In genomic region chr9:107565556-107565955, GRCm38 (mm10) we compare ENCODE assay signal across 7 mouse cellular contexts. TPM values are rescaled to one million over a fixed set of nuclear protein-coding genes. Genes with fewer than 3 reads are reported as not detected.
DNase-seq lines count a peak whose midpoint lies in the region; ATAC-seq and TF ChIP-seq lines count a peak whose summit lies in the region.
"Not testable (repeated sequence)": the region's sequence is repeated elsewhere in the genome, so short reads cannot be mapped to it uniquely, and the experiment has no call there.

No protein-coding gene starts in this region.

- not testable (repeated sequence) for H3K27ac ChIP-seq in embryonic facial prominence, embryonic 14.5 days (replicated peaks; ENCODE audit: low read depth, low read length); limb, embryonic 13.5 days; lung, embryonic 14.5 days (ENCODE audit: low read depth); neural tube, embryonic 12.5 days
- H3K27ac ChIP-seq in heart, embryonic 13.5 days (replicated peaks), result peak overlapping the region; percentile 83
- H3K27ac ChIP-seq in intestine, embryonic 16.5 days (ENCODE audit: low read length), result peak overlapping the region; percentile 13; the same call in 1 of the 2 replicates

- not testable (repeated sequence) for H3K9me3 ChIP-seq in embryonic facial prominence, embryonic 14.5 days (ENCODE audit: control insufficient read depth, low read length); heart, embryonic 13.5 days; intestine, embryonic 16.5 days (ENCODE audit: control insufficient read depth, low read length); limb, embryonic 13.5 days; lung, embryonic 14.5 days (ENCODE audit: low read depth, low read length); neural tube, embryonic 12.5 days

- H3K4me3 ChIP-seq in embryonic facial prominence, embryonic 14.5 days (ENCODE audit: low read depth, low read length), result 0 out of 2 replicates have a peak overlapping the region, but pooled peaks have one; percentile 1
- peak overlapping the region; percentile 8; the same call in 1 of the 2 replicates for H3K4me3 ChIP-seq in heart, embryonic 13.5 days
- not testable (repeated sequence) for H3K4me3 ChIP-seq in intestine, embryonic 16.5 days (ENCODE audit: low read length); limb, embryonic 13.5 days; neural tube, embryonic 12.5 days
- peak overlapping the region; percentile 11 for H3K4me3 ChIP-seq in lung, embryonic 14.5 days (ENCODE audit: low read depth, low read length)

- H3K27me3 ChIP-seq in embryonic facial prominence, embryonic 14.5 days (replicated peaks; ENCODE audit: control insufficient read depth, insufficient read depth, low read length); heart, embryonic 13.5 days (replicated peaks); intestine, embryonic 16.5 days (replicated peaks; ENCODE audit: control insufficient read depth, insufficient read depth, low read length); limb, embryonic 13.5 days; lung, embryonic 14.5 days (ENCODE audit: insufficient read depth, low read length); neural tube, embryonic 12.5 days (replicated peaks): not testable (repeated sequence)

- DNase-seq in ES-CJ7 (ENCODE audit: low read depth, low spot score), result peak; percentile 48
- DNase-seq in embryonic facial prominence, embryonic 14.5 days (ENCODE audit: low spot score); lung, embryonic 14.5 days: not testable (repeated sequence)

- peaks cover 25% of the 10 kb centered on the region for H3K4me1 ChIP-seq in embryonic facial prominence, embryonic 14.5 days (ENCODE audit: control insufficient read depth, insufficient read depth, low read length)
- H3K4me1 ChIP-seq in heart, embryonic 13.5 days, result peaks cover 59% of the 10 kb centered on the region
- H3K4me1 ChIP-seq in intestine, embryonic 16.5 days (ENCODE audit: control insufficient read depth, insufficient read depth, low read length), result peaks cover 38% of the 10 kb centered on the region
- H3K4me1 ChIP-seq in limb, embryonic 13.5 days, result peaks cover 48% of the 10 kb centered on the region
- H3K4me1 ChIP-seq in lung, embryonic 14.5 days (ENCODE audit: insufficient read depth), result peaks cover 18% of the 10 kb centered on the region
- peaks cover 40% of the 10 kb centered on the region for H3K4me1 ChIP-seq in neural tube, embryonic 12.5 days

- not testable (repeated sequence) for H3K9ac ChIP-seq in embryonic facial prominence, embryonic 14.5 days (ENCODE audit: low read depth, low read length); limb, embryonic 13.5 days; lung, embryonic 14.5 days; neural tube, embryonic 12.5 days
- peak overlapping the region; percentile 42; the same call in 1 of the 2 replicates for H3K9ac ChIP-seq in heart, embryonic 13.5 days
- peak overlapping the region; percentile 27; the same call in 1 of the 2 replicates for H3K9ac ChIP-seq in intestine, embryonic 16.5 days (ENCODE audit: low read depth, low read length)

- WGBS in embryonic facial prominence, embryonic 14.5 days, result 46% methylated on average over 5 of the region's 5 CpGs
- WGBS in heart, embryonic 13.5 days, result 48% methylated on average over 5 of the region's 5 CpGs
- 54% methylated on average over 5 of the region's 5 CpGs for WGBS in intestine, embryonic 16.5 days
- 46% methylated on average over 5 of the region's 5 CpGs for WGBS in limb, embryonic 13.5 days
- 43% methylated on average over 5 of the region's 5 CpGs for WGBS in lung, embryonic 14.5 days
- WGBS in neural tube, embryonic 12.5 days, result 49% methylated on average over 5 of the region's 5 CpGs

- peak; percentile 41 for TF ChIP-seq CTCF in lung, embryonic 14.5 days (IDR thresholded peaks at IDR 0.05; ENCODE audit: low read depth)

- H3K36me3 ChIP-seq in embryonic facial prominence, embryonic 14.5 days (ENCODE audit: control insufficient read depth, insufficient read depth, low read length), result peaks cover 42% of the 10 kb centered on the region
- H3K36me3 ChIP-seq in heart, embryonic 13.5 days, result peaks cover 39% of the 10 kb centered on the region
- peaks cover 12% of the 10 kb centered on the region; the same call in 1 of the 2 replicates for H3K36me3 ChIP-seq in intestine, embryonic 16.5 days (ENCODE audit: control insufficient read depth, insufficient read depth, low read length)
- H3K36me3 ChIP-seq in limb, embryonic 13.5 days, result peaks cover 40% of the 10 kb centered on the region
- peaks cover 41% of the 10 kb centered on the region for H3K36me3 ChIP-seq in lung, embryonic 14.5 days (ENCODE audit: insufficient read depth)
- peaks cover 33% of the 10 kb centered on the region for H3K36me3 ChIP-seq in neural tube, embryonic 12.5 days

- not testable (repeated sequence) for ATAC-seq in embryonic facial prominence, embryonic 14.5 days (ENCODE audit: low read depth); heart, embryonic 13.5 days (ENCODE audit: extremely low read depth, insufficient number of reproducible peaks, low FRiP score, low TSS enrichment); intestine, embryonic 16.5 days; limb, embryonic 13.5 days (ENCODE audit: low FRiP score, low read depth); lung, embryonic 14.5 days (ENCODE audit: insufficient read depth); neural tube, embryonic 12.5 days (ENCODE audit: low FRiP score, low read depth)

- peak overlapping the region; percentile 10; the same call in 1 of the 2 replicates for H3K4me2 ChIP-seq in embryonic facial prominence, embryonic 14.5 days (ENCODE audit: low read depth, low read length)
- H3K4me2 ChIP-seq in heart, embryonic 13.5 days, result peak overlapping the region; percentile 81
- not testable (repeated sequence) for H3K4me2 ChIP-seq in intestine, embryonic 16.5 days (ENCODE audit: low read depth, low read length)
- peak overlapping the region; percentile 16; the same call in 1 of the 2 replicates for H3K4me2 ChIP-seq in limb, embryonic 13.5 days (replicated peaks)
- H3K4me2 ChIP-seq in lung, embryonic 14.5 days, result peak overlapping the region; percentile 50
- peak overlapping the region; percentile 90; the same call in 1 of the 2 replicates for H3K4me2 ChIP-seq in neural tube, embryonic 12.5 days (replicated peaks)

RNA-seq across cellular contexts. Expression of gene Hyal2, which starts 2.2 kb away (rescaled TPM):
- polyA plus RNA-seq in embryonic facial prominence, embryonic 14.5 days (2014; fragmentation: Nextera tagmentation; extraction: Ambion mirVana), result 106 and 112 TPM in 2 replicates
- 94.0 and 104 TPM in 2 replicates for polyA plus RNA-seq in heart, embryonic 13.5 days (2015; fragmentation: Nextera tagmentation; extraction: Ambion mirVana)
- 88.2 and 91.2 TPM in 2 replicates for polyA plus RNA-seq in intestine, embryonic 16.5 days (2015; fragmentation: Nextera tagmentation; extraction: Ambion mirVana)
- 127 and 130 TPM in 2 replicates for polyA plus RNA-seq in limb, embryonic 13.5 days (2015; fragmentation: Nextera tagmentation; extraction: Ambion mirVana)
- 126 and 129 TPM in 2 replicates for polyA plus RNA-seq in lung, embryonic 14.5 days (2014; fragmentation: Nextera tagmentation; extraction: Ambion mirVana)
- 93.6 and 97.0 TPM in 2 replicates for polyA plus RNA-seq in neural tube, embryonic 12.5 days (2016; fragmentation: Nextera tagmentation; extraction: Ambion mirVana)

RNA-seq across cellular contexts. Expression of gene Tusc2, which starts 2.5 kb away (rescaled TPM):
- 43.1 and 45.2 TPM in 2 replicates for polyA plus RNA-seq in embryonic facial prominence, embryonic 14.5 days (2014; fragmentation: Nextera tagmentation; extraction: Ambion mirVana)
- 44.5 and 51.6 TPM in 2 replicates for polyA plus RNA-seq in heart, embryonic 13.5 days (2015; fragmentation: Nextera tagmentation; extraction: Ambion mirVana)
- polyA plus RNA-seq in intestine, embryonic 16.5 days (2015; fragmentation: Nextera tagmentation; extraction: Ambion mirVana), result 49.6 and 50.6 TPM in 2 replicates
- 43.7 and 46.5 TPM in 2 replicates for polyA plus RNA-seq in limb, embryonic 13.5 days (2015; fragmentation: Nextera tagmentation; extraction: Ambion mirVana)
- polyA plus RNA-seq in lung, embryonic 14.5 days (2014; fragmentation: Nextera tagmentation; extraction: Ambion mirVana), result 38.2 and 39.0 TPM in 2 replicates
- polyA plus RNA-seq in neural tube, embryonic 12.5 days (2016; fragmentation: Nextera tagmentation; extraction: Ambion mirVana), result 93.3 and 93.9 TPM in 2 replicates

RNA-seq across cellular contexts. Expression of gene Hyal1, which starts 11.2 kb away (rescaled TPM):
- 5.6 and 6.8 TPM in 2 replicates for polyA plus RNA-seq in embryonic facial prominence, embryonic 14.5 days (2014; fragmentation: Nextera tagmentation; extraction: Ambion mirVana)
- 6.3 and 7.5 TPM in 2 replicates for polyA plus RNA-seq in heart, embryonic 13.5 days (2015; fragmentation: Nextera tagmentation; extraction: Ambion mirVana)
- 5.8 and 5.9 TPM in 2 replicates for polyA plus RNA-seq in intestine, embryonic 16.5 days (2015; fragmentation: Nextera tagmentation; extraction: Ambion mirVana)
- polyA plus RNA-seq in limb, embryonic 13.5 days (2015; fragmentation: Nextera tagmentation; extraction: Ambion mirVana), result 13.4 and 15.5 TPM in 2 replicates
- polyA plus RNA-seq in lung, embryonic 14.5 days (2014; fragmentation: Nextera tagmentation; extraction: Ambion mirVana), result 5.2 and 5.9 TPM in 2 replicates
- 7.2 and 7.5 TPM in 2 replicates for polyA plus RNA-seq in neural tube, embryonic 12.5 days (2016; fragmentation: Nextera tagmentation; extraction: Ambion mirVana)

RNA-seq across cellular contexts. Expression of gene Naa80, which starts 13.1 kb away (rescaled TPM):
- 15.9 and 18.0 TPM in 2 replicates for polyA plus RNA-seq in embryonic facial prominence, embryonic 14.5 days (2014; fragmentation: Nextera tagmentation; extraction: Ambion mirVana)
- 13.9 and 14.6 TPM in 2 replicates for polyA plus RNA-seq in heart, embryonic 13.5 days (2015; fragmentation: Nextera tagmentation; extraction: Ambion mirVana)
- polyA plus RNA-seq in intestine, embryonic 16.5 days (2015; fragmentation: Nextera tagmentation; extraction: Ambion mirVana), result 19.2 and 20.2 TPM in 2 replicates
- 18.4 and 19.6 TPM in 2 replicates for polyA plus RNA-seq in limb, embryonic 13.5 days (2015; fragmentation: Nextera tagmentation; extraction: Ambion mirVana)
- polyA plus RNA-seq in lung, embryonic 14.5 days (2014; fragmentation: Nextera tagmentation; extraction: Ambion mirVana), result 14.7 and 17.2 TPM in 2 replicates
- polyA plus RNA-seq in neural tube, embryonic 12.5 days (2016; fragmentation: Nextera tagmentation; extraction: Ambion mirVana), result 12.6 and 15.8 TPM in 2 replicates

RNA-seq across cellular contexts. Expression of gene Rassf1, which starts 14.2 kb away (rescaled TPM):
- polyA plus RNA-seq in embryonic facial prominence, embryonic 14.5 days (2014; fragmentation: Nextera tagmentation; extraction: Ambion mirVana), result 66.5 and 66.8 TPM in 2 replicates
- 47.6 and 56.1 TPM in 2 replicates for polyA plus RNA-seq in heart, embryonic 13.5 days (2015; fragmentation: Nextera tagmentation; extraction: Ambion mirVana)
- polyA plus RNA-seq in intestine, embryonic 16.5 days (2015; fragmentation: Nextera tagmentation; extraction: Ambion mirVana), result 52.5 and 53.7 TPM in 2 replicates
- polyA plus RNA-seq in limb, embryonic 13.5 days (2015; fragmentation: Nextera tagmentation; extraction: Ambion mirVana), result 77.1 and 83.2 TPM in 2 replicates
- 51.3 and 54.1 TPM in 2 replicates for polyA plus RNA-seq in lung, embryonic 14.5 days (2014; fragmentation: Nextera tagmentation; extraction: Ambion mirVana)
- 37.6 and 37.7 TPM in 2 replicates for polyA plus RNA-seq in neural tube, embryonic 12.5 days (2016; fragmentation: Nextera tagmentation; extraction: Ambion mirVana)
